Mouse (Mus musculus) G1E (cell line): Measurements from ENCODE around the gene Hexim1.

Experiments used
- CTCF ChIP-seq: IDR thresholded peaks from 2 replicates; pipeline ENCODE4 v1.5.1; 2012; ENCODE audit warnings: low read depth, low read length, inconsistent platforms, mixed read lengths
- GATA1 ChIP-seq: IDR thresholded peaks from 2 replicates; pipeline ENCODE4 v1.6.1; 2012; ENCODE audit warnings: borderline replicate concordance, low read length, inconsistent platforms, mixed read lengths
- POLR2AphosphoS5 ChIP-seq: IDR thresholded peaks from 2 replicates; pipeline ENCODE4 v1.6.1; 2012; ENCODE audit warnings: low read depth, low read length, inconsistent platforms; ENCODE audit not compliant: insufficient replicate concordance
- TAL1 ChIP-seq: conservative IDR thresholded peaks from 2 replicates; pipeline ENCODE4 v1.6.1; 2012; ENCODE audit warnings: low read depth, low read length, inconsistent platforms, mixed read lengths

GRCm38 (mm10) chr11:103069731-103070130 lies 46.3 kb upstream of the Hexim1 start:
- TF ChIP-seq TAL1 (no peak), CTCF (no peak), POLR2AphosphoS5 (no peak), GATA1 (no peak)
